Mouse (Mus musculus) kidney, adult 11 months (tissue): ENCODE measurements at regions not wholly inside any gene's neighbourhood (a gene's known extent, or its start where the extent isn't known, plus 50 kb on each side); places are given as distances from the start of the nearest gene placed in this dataset.

ENCODE experiments used
- DNase-seq: peaks from one replicate; pipeline ENCODE4 v3.0.0; 2022

GRCm38 (mm10) chr13:44086801-44087200, 302.2 kb downstream of the Cd83 start:
- no peak for DNase-seq

- no peak for DNase-seq
These were observed 312.6 kb downstream of the Cd83 start for GRCm38 (mm10) chr13:44097141-44097540.

- DNase-seq = no peak
These were observed 314.9 kb downstream of the Cd83 start for GRCm38 (mm10) chr13:44099511-44099910.

GRCm38 (mm10) chr13:44100125-44101067, 315.8 kb downstream of the Cd83 start:
- DNase-seq = no peak

- no peak for DNase-seq
These were observed 316.6 kb downstream of the Cd83 start for GRCm38 (mm10) chr13:44101161-44101560.

- DNase-seq = no peak
These were observed 317.2 kb downstream of the Cd83 start for GRCm38 (mm10) chr13:44101806-44102205.

GRCm38 (mm10) chr13:44102257-44102656, 317.7 kb downstream of the Cd83 start:
- no peak for DNase-seq

GRCm38 (mm10) chr13:44103340-44103739, 318.8 kb downstream of the Cd83 start:
- no peak for DNase-seq

- DNase-seq = no peak
These were observed 320.6 kb downstream of the Cd83 start for GRCm38 (mm10) chr13:44105161-44105560.

GRCm38 (mm10) chr13:44108695-44109094, 324.1 kb downstream of the Cd83 start:
- DNase-seq = no peak

- no peak for DNase-seq
These were observed 328.5 kb downstream of the Cd83 start for GRCm38 (mm10) chr13:44113043-44113442.

- no peak for DNase-seq
These were observed 330.3 kb downstream of the Cd83 start for GRCm38 (mm10) chr13:44114856-44115255.

GRCm38 (mm10) chr13:44117841-44118240, 333.3 kb downstream of the Cd83 start:
- DNase-seq = no peak

- DNase-seq = no peak
These were observed 334.3 kb downstream of the Cd83 start for GRCm38 (mm10) chr13:44118846-44119245.

- no peak for DNase-seq
These were observed 336.7 kb downstream of the Cd83 start for GRCm38 (mm10) chr13:44121241-44121671.

GRCm38 (mm10) chr13:44121932-44122331, 337.4 kb downstream of the Cd83 start:
- no peak for DNase-seq

GRCm38 (mm10) chr13:44126198-44126597, 341.6 kb downstream of the Cd83 start:
- DNase-seq = peak; percentile 23

- no peak for DNase-seq
These were observed 344.1 kb downstream of the Cd83 start for GRCm38 (mm10) chr13:44128506-44129274.

- DNase-seq = no peak
These were observed 347.3 kb downstream of the Cd83 start for GRCm38 (mm10) chr13:44131916-44132315.

GRCm38 (mm10) chr13:44132510-44132909, 347.9 kb downstream of the Cd83 start:
- DNase-seq = no peak

GRCm38 (mm10) chr13:44133436-44133835, 348.9 kb downstream of the Cd83 start:
- no peak for DNase-seq

GRCm38 (mm10) chr13:44141181-44141580, 356.6 kb downstream of the Cd83 start:
- DNase-seq = no peak

GRCm38 (mm10) chr13:44145441-44145840, 360.9 kb downstream of the Cd83 start:
- no peak for DNase-seq

- DNase-seq = no peak
These were observed 363.3 kb downstream of the Cd83 start for GRCm38 (mm10) chr13:44147841-44148240.
